Mouse (Mus musculus): ENCODE data around the gene Ccdc57. TPM values are rescaled to one million over a fixed set of nuclear protein-coding genes. Genes with fewer than 3 reads are reported as not detected.

Ccdc57 gene
- total RNA-seq, 2 experiments from 2014 or later = 2.8 to 2.9 TPM

DNA sequence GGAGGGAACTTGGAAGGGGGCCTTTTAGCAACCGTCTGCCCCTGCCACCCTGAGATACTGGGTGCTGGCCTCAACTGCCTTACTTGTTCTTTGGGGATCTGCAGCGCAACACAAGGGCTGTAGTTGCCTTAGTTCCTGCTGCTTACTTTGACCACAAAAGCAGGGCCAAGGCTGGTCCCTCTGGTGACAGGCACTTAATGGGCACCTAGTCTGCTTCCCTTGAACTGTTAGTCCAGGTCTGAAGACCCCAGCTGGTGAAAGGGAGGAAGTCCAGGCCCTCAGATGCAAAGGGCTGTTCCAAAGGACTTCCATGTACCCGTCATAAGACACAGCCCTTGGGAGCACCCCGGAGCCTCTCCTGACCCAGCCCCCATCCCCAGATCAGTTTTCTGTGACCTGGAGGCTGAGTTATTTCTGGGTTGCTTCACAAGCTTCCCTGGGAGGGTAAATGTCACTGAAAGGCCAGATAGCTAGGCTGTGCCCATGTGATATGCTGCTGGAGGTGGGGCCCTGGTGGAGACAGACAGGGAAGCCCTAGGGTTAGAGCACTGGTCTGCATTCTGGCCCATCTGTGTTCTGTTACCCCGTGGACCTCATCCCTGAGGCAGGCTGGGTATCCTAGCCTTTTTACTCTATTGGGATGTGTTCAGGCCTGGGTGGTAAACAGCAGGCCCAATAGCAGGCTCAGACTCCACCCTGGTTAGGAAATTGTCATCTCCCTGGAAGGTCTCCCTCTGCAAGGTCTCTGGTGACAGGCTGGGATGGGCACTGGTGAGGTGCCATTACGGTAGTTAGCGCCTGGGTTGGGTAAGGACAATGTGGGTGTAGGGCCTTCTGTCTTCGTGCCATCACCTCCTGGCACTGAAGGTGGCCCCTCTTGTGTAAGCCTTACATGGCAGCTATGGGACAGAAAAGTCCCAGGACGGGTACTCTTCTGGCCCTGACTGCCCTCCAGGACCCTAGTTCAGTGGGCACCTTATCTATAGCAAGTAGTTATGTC is 19.4 kb upstream of the Ccdc57 start:
- DNase-seq = peak; percentile 82

DNA sequence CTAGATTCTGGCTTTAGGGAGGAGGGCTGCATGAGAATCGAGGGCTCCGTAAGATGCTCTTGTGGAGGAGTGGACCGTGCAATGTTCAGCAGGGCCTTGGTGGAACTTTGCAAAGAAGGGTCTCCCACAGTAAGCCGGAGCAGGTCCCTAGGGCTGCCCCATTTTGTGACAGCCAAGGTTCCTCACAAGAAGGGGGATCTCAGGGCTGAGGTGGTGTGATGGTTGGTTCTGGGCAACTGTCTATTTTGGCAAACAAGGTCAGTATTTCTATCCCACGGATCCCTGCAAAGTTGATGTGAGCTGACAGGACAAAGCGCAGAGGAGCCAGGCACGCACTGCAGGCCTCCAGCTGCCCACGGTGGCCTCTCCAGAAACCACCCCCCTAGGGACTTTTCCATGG is 18.6 kb upstream of the Ccdc57 start:
- no peak for DNase-seq

- peak; percentile 95 for DNase-seq
Measured at GRCm38 (mm10) chr11:120950281-120951202, 17.9 kb upstream of the Ccdc57 start.

- DNase-seq = peak; percentile 18
Measured at GRCm38 (mm10) chr11:120949863-120950262, 17.2 kb upstream of the Ccdc57 start.

GRCm38 (mm10) chr11:120948861-120949851 is 16.5 kb upstream of the Ccdc57 start:
- DNase-seq = peak; percentile 84

GRCm38 (mm10) chr11:120948328-120948727 is 15.7 kb upstream of the Ccdc57 start, which contains the start of gene Slc16a3:
Slc16a3 (plus strand) TSS chr11:120948480.
- no peak for DNase-seq

DNA sequence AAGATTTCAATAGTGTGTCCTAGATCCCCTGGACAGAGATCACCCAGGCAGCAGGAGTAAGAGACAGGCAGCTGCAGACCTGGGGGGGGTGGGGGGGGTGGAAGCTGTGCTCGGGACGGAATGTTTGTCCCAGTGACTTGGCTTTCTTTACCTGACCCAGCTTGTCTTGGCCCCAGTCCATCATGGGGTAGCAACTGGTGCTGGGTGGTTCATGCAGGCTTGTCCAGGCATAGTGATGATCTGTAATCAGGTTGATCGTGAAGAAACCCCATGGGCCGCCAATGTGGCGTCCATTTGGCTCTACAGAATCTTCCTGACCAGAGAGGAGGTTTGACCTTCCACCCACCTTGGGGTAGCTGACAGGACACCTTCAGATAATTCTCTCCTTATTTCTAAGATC is 13.3 kb upstream of the Ccdc57 start:
- peak; percentile 65 for DNase-seq

DNA sequence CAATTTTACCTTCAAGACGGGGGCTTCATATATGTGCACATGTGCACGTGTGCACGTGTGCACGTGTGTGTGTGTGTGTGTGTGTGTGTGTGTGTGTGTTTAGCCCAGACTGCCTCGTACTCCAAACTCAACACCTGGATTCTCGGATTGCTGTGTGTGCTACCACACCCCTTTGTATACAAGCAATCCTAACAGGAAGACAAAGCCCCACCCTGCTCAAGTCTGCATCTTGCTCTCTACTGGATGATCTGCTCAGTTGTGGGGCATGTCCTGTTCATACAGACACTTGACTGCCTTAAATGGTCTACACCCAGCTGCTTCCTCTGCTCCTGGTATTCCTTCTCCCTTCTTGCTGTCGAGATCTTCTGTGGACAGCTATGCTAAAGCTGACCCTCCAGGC is 12.6 kb upstream of the Ccdc57 start:
- no peak for DNase-seq

DNA sequence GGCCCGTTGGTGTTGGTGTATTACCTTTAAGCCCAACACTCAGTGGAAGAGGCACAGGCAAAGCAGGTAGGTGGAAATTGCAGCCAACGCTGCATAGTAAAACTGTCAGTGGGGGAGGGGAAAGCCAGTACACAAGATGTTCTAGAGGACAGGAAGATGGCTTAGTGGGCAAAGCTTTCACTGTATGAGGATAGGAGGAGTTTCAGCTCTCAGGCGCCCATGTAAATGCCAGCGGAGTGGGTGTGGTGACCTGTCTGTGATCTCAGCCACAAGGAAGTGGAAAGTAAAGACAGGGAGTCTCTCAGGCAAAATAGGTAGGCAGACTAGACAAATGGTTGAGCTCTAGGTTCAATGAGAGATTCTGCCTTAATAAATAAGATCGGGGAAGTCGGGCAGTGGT is 8.3 kb upstream of the Ccdc57 start:
- DNase-seq = no peak

GRCm38 (mm10) chr11:120939712-120940341 is 7.2 kb upstream of the Ccdc57 start:
- DNase-seq = no peak

DNA sequence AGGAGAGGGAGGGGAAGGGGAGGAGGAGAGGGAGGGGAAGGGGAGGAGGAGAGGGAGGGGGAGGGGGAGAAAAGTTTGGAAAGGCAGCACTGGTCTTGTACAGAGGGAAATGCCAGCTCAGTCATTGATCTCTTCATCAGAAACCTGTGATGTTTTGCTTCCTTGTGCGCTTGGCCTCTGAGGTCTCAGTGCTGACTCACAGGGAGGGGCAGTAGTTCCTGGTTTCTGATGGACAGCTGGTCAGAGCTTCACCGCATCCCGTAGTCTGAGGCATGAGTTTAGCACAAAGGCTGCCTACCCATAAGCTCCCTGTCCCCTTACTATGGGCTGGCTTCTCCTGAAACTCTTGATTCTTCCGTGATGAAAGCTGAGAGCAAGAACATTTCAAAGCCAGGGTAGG is 6.1 kb upstream of the Ccdc57 start:
- no peak for DNase-seq

GRCm38 (mm10) chr11:120937976-120938375 is 5.3 kb upstream of the Ccdc57 start:
- no peak for DNase-seq

DNA sequence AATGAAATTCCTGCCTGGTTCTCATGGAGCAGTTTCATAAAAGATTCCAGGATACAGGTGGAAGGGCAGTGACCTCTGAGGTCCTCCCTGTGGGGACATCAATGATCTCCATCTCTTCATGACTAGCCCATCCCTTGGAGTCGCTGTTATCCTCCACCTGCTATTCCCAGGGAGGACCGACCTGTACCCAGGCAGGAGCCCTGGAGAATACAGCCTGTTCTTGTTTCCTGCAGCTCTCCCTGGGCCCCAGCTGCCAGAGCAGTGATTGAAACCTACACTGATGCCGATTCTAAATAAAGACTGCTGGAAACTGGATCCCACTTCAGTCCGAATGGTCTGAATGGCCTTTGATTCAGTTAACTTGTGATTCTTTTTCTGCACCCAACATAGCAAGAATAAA is 1.2 kb downstream of the Ccdc57 start:
- DNase-seq = peak; percentile 59

GRCm38 (mm10) chr11:120928468-120928867 is 4.2 kb downstream of the Ccdc57 start:
- DNase-seq = no peak

DNA sequence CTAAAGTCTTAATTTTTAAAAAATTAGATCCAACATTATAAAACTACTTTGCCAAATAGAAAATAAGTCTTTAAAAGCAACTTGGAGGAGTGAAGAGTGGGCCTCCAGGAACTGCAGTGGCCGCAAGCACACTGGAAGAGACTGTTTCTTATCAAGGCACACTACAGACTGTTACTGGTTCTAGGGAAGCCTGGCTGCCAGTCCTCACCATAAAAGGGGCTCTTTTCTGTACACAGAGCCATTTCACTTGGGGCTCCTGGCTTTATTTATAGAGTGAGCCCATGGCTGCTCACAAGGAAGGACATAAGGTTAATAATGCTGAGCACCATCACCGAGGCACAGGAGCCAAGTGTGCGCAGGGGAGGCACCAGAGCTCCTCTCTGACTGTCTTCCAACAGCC is 10.1 kb downstream of the Ccdc57 start:
- DNase-seq = no peak

- DNase-seq = no peak
Measured at GRCm38 (mm10) chr11:120917756-120918155, 14.9 kb downstream of the Ccdc57 start.

- no peak for DNase-seq
Measured at GRCm38 (mm10) chr11:120916477-120916876, 16.2 kb downstream of the Ccdc57 start.

DNA sequence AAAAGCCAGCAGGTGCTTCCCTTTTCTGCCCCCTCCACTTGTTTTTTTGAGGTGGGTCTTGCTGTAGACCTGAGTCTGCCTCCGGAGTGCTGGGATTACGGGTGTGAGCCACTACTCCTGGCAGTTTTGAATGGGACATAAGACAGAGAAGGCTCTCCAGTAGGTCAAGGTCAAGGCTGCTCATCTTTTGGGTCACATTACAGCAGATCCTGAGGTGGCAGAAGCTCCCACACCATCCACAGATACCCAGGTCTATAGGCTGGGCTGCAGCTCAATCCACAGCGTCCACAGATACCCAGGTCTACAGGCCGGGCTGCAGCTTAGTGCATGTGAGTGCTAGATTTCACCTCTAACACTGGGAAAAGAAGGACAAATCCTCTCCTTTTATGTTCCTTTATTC is 18.9 kb downstream of the Ccdc57 start:
- DNase-seq = no peak

- DNase-seq = peak; percentile 50
Measured at GRCm38 (mm10) chr11:120905430-120905873, 27.2 kb downstream of the Ccdc57 start.

GRCm38 (mm10) chr11:120904561-120904960 is 28.1 kb downstream of the Ccdc57 start:
- no peak for DNase-seq

Measured in gastrocnemius, postnatal 25 days (tissue).